Mouse (Mus musculus) olfactory bulb, adult 2 months (tissue): ENCODE measurements around the gene Rcn2.
"Not testable (repeated sequence)": the region's sequence is repeated elsewhere in the genome, so short reads cannot be mapped to it uniquely, and the experiment has no call there.

ENCODE experiments used
- CTCF ChIP-seq: fragments of 200-500 bp; IDR thresholded peaks from 2 replicates; pipeline ENCODE4 v1.5.1; 2012; ENCODE audit warnings: low read depth, mild to moderate bottlenecking, low read length, moderate library complexity; ENCODE audit not compliant: insufficient read depth
- POLR2A ChIP-seq: fragments of 200-500 bp; IDR thresholded peaks from 2 replicates; pipeline ENCODE4 v1.6.1; 2012; ENCODE audit warnings: mild to moderate bottlenecking, low read depth, low read length, moderate library complexity; ENCODE audit not compliant: insufficient read depth

- TF ChIP-seq POLR2A, CTCF: not testable (repeated sequence)
Observed at GRCm38 (mm10) chr9:56004679-56005078, 37.0 kb upstream of the Rcn2 start.
